Mouse (Mus musculus) liver, embryonic 14.5 days (tissue): ENCODE measurements around the gene Tor4a.

Source experiments
- CTCF ChIP-seq: IDR thresholded peaks from 2 replicates; pipeline ENCODE4 v1.5.1; 2016; ENCODE audit warnings: antibody characterized with exemption, low read depth, control low read depth
- EP300 ChIP-seq: IDR thresholded peaks from 2 replicates; pipeline ENCODE4 v1.6.1; 2016; ENCODE audit warnings: antibody characterized with exemption, low read depth

- TF ChIP-seq CTCF (peak; percentile 42), EP300 (no peak)
These were observed 7.0 kb upstream of the Tor4a start for GRCm38 (mm10) chr2:25203631-25204214.
